Mouse (Mus musculus): ENCODE data around the gene Nrxn1.

GRCm38 (mm10) chr17:90062866-90063265 lies 1030.0 kb downstream of the Nrxn1 start:
- no peak for TF ChIP-seq ZC3H11A (IDR thresholded peaks at IDR 0.05; ENCODE audit: borderline replicate concordance, low read depth, low read length)
- no peak for TF ChIP-seq HCFC1 (IDR thresholded peaks at IDR 0.05; ENCODE audit: borderline replicate concordance, insufficient read depth, low read length)
- no peak for TF ChIP-seq CHD2 (IDR thresholded peaks at IDR 0.05; ENCODE audit: low read depth, low read length)
- TF ChIP-seq MAFK (IDR thresholded peaks at IDR 0.05; ENCODE audit: insufficient read depth, low read depth, low read length), result no peak
- TF ChIP-seq ZNF384 (IDR thresholded peaks at IDR 0.05; ENCODE audit: low read depth, low read length), result no peak

Data from ES-E14 (cell line).